Mouse (Mus musculus): ENCODE data around the gene Jag2.

Gene Jag2

DNA sequence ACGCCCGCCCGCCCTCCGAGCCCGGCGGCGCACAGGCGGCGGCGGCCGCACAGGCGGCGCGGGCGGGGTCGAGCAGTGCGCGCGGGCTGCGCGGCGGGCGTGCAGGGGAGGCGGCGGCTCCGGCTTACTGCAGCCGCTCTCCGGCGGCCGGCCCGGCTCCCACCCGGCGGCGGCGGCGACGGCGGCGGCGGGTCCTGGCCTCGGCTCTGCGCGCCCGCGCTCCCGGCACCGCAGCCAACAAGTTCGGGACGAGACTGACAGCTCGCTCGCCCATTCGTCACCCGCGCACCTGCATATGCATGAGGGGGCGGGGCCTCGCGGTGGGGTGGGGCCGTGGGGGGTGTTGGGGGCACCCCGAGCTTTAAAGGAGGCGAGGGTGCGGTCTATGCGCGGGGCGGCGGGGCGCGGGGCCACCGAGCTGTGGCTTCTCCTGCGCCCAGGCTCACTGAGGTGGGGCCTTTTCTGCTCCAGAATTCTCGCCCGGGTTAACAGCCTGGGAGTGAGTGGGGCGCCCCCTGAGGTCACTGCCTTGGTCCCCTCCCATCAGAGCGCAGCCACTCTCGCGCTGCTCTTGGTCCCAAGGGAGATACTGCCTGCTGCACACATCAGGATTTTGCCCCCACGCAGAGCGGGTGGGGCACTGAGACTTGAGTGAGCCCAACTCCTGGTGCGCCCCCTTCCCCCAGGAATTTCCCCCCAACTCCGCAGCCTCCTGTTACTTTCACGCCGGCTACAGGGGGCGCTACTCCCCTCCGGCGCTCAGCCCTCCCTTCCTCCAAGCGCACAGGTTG lies at the start of gene Jag2:
Jag2 (minus strand) TSS at position 215 of the 791 bp plus-strand sequence.
- DNase-seq (ENCODE audit: low read depth, low spot score), result no peak

GRCm38 (mm10) chr12:112977156-112977555 lies 47.6 kb upstream of the Jag2 start:
- DNase-seq (ENCODE audit: low read depth, low spot score), result no peak

- peak; percentile 64 for DNase-seq (ENCODE audit: low read depth, low spot score)
Measured at GRCm38 (mm10) chr12:112976371-112977073, 46.9 kb upstream of the Jag2 start, which contains the start of gene Btbd6. Gene Btbd6, plus strand, starts transcription at chr12:112976482.

DNA sequence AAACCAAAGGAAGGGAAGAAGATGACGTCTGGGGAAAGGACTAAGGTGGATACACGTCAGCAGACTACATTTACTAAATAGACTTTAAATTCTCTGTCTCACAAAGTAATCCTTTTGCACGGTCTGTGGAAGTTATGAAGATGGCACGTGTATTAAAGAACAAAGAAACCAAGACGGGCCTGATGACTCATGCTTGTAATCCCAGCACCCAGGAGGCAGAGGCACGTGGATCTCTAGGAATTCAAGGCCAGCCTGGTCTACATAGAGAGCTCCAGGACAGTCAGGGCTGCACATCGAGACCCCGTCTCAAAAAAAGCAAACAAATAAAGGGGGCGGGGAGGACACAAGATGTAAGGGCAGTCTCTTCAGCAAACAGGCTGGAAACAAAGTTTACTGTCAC lies 45.2 kb upstream of the Jag2 start:
- no peak for DNase-seq (ENCODE audit: low read depth, low spot score)

- no peak for DNase-seq (ENCODE audit: low read depth, low spot score)
Measured at GRCm38 (mm10) chr12:112969616-112970015, 40.0 kb upstream of the Jag2 start.

GRCm38 (mm10) chr12:112968943-112969342 lies 39.4 kb upstream of the Jag2 start:
- no peak for DNase-seq (ENCODE audit: low read depth, low spot score)

DNA sequence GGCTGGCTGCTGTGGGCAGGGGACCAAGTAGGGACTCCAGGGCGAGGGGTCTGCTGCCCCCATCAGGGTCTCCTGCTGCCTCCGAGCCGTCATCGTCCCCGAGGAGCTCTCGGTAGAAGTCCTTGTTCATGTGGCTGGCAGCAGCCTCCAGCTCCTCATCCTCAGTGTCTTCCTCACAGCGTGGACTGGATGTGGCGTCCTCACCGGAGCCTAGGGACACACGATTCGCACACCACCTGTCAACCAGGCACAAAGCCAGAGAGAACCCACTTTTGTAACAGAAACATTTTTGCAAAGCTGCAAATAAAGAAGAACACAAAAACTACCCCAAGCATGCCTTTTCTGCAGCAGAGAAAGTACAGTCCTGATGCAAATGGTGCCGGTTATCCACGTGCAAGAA lies 36.2 kb upstream of the Jag2 start:
- DNase-seq (ENCODE audit: low read depth, low spot score), result no peak

GRCm38 (mm10) chr12:112961872-112962271 lies 32.3 kb upstream of the Jag2 start:
- no peak for DNase-seq (ENCODE audit: low read depth, low spot score)

GRCm38 (mm10) chr12:112961428-112961827 lies 31.9 kb upstream of the Jag2 start:
- DNase-seq (ENCODE audit: low read depth, low spot score), result no peak

- DNase-seq (ENCODE audit: low read depth, low spot score), result no peak
Measured at GRCm38 (mm10) chr12:112959421-112959820, 29.8 kb upstream of the Jag2 start.

GRCm38 (mm10) chr12:112958303-112958702 lies 28.7 kb upstream of the Jag2 start:
- no peak for DNase-seq (ENCODE audit: low read depth, low spot score)

DNA sequence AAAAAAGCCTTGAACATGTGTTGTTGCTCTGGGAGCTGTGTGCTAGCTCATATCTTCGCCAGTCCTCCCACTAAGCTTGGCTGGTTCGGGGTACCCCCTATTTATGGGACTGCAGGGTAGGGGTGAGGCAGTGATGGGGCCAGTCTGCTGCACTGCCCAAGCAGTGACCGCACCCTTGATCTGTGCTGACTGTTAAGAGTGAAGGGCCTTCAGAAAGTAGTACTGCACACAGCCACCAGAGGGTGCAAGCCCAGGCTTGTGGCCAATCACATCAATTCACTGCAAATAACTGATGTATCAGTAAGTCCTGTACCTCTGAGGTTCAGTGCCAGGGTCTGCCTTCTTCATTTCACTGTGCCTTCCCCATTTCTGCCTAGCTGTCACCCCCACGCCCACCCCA lies 26.2 kb upstream of the Jag2 start:
- no peak for DNase-seq (ENCODE audit: low read depth, low spot score)

- DNase-seq (ENCODE audit: low read depth, low spot score), result no peak
Measured at GRCm38 (mm10) chr12:112952926-112953565, 23.5 kb upstream of the Jag2 start.

DNA sequence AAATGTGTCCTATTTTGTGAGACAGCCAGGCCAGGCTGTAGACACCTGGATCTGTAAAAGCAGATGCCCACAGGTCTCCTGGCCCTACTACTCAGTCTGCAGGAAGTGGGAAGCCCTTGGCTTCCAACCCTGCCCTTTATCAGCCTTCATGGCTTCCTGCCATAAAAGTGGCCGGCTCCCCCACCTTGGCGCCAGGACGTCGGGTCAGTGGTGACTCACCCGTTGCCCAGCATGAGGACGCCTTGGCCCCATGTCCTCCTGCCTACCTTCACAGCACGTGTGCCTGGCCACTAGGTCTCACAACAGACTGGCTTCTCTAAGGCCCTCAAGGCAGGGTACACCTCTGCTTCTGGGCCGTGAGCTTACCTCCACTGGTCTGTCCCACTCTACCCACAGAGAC lies 22.9 kb upstream of the Jag2 start:
- no peak for DNase-seq (ENCODE audit: low read depth, low spot score)

DNA sequence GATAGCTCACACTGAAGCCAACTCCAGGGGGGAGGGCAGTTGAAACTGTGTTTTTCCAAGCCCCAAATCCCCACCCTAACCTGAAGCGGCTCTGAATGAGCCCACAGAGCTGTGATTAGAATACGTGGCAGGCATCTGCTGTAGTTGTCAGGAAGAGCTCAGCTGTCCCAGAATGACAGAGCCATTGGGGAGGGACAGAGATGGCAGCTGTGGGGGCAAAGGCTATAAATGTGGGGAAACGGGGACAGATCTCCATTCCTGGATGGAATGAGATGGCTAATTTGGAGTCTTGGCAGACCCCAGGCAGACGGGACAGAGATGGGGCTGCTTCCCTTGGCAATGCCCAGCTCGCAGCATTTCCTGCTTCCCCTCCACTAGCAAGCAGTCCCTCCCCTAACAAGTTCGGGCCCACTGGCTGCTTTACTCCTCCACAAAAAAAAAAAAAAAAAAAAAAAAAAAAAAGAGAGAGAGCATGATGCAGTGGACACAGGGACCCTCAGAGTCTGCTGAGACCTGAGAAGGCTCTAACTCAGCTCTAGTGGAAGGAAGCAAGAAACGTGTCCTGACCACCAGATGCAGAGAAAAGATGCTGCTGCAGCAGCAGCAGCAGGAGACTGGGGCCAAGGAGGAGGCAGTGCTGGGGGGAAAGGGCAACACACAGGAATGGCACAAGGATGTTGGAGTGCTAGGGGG lies 21.7 kb upstream of the Jag2 start:
- DNase-seq (ENCODE audit: low read depth, low spot score), result no peak

GRCm38 (mm10) chr12:112950761-112951129 lies 21.2 kb upstream of the Jag2 start:
- no peak for DNase-seq (ENCODE audit: low read depth, low spot score)

- DNase-seq (ENCODE audit: low read depth, low spot score), result peak; percentile 61
Measured at GRCm38 (mm10) chr12:112950040-112950760, 20.6 kb upstream of the Jag2 start.

- DNase-seq (ENCODE audit: low read depth, low spot score), result no peak
Measured at GRCm38 (mm10) chr12:112947307-112947706, 17.7 kb upstream of the Jag2 start.

DNA sequence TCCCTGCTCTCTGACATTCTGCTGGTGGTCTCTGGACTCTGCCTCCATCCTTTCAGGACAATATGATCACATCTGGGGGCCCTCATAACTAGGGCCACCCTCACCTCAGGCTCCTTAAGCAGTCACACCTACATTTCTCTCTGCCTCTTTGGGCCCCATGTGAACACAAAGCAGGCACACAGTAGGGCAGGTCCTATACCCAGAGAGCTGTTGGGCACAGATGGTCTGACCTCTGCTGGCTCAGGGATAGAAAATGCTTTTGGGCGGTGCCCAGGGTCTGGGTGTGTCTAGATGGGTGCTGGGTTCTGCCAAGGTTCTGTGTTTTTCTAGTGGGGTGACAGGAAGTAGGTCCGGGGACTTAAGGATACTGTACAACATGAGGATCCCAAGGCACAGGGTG lies 14.1 kb upstream of the Jag2 start:
- DNase-seq (ENCODE audit: low read depth, low spot score), result no peak

- peak; percentile 64 for DNase-seq (ENCODE audit: low read depth, low spot score)
Measured at GRCm38 (mm10) chr12:112941776-112942713, 12.5 kb upstream of the Jag2 start, which contains the start of gene Nudt14. Gene Nudt14, minus strand, starts transcription at chr12:112942124.

Data from retina, adult 2 months (tissue).